Mouse (Mus musculus) splenic B cell, adult 2 months (primary cell): ENCODE data around the gene Flna.
"Not testable (repeated sequence)": the region's sequence is repeated elsewhere in the genome, so short reads cannot be mapped to it uniquely, and the experiment has no call there.

Experiments
- DNase-seq: peaks from one replicate; pipeline ENCODE4 v3.0.0-alpha.2; 2011; ENCODE audit warnings: low read depth, low spot score
- H3K27me3 ChIP-seq: 2 replicates; pipeline ENCODE4 v1.6.1; 2012; ENCODE audit warnings: mild to moderate bottlenecking, low read length, moderate library complexity, mixed read lengths; ENCODE audit not compliant: control insufficient read depth, poor library complexity, insufficient read depth, severe bottlenecking
- H3K36me3 ChIP-seq: 2 replicates; pipeline ENCODE4 v1.6.1; 2012; ENCODE audit warnings: mild to moderate bottlenecking, low read length, moderate library complexity, mixed read lengths; ENCODE audit not compliant: control insufficient read depth, poor library complexity, insufficient read depth, severe bottlenecking

Gene Flna

GRCm38 (mm10) chrX:74220099-74220498 lies 29.5 kb downstream of the Flna start:
- not testable (repeated sequence) for DNase-seq, H3K36me3 ChIP-seq

GRCm38 (mm10) chrX:74219449-74219848 lies 30.2 kb downstream of the Flna start:
- DNase-seq, result no peak
- Histone ChIP-seq H3K36me3 (no peaks in the 10 kb centered on the region), H3K27me3 (no peaks in the 10 kb centered on the region)

More at GRCm38 (mm10) chrX:74220099-74220498, 29.5 kb downstream of the Flna start:
- not testable (repeated sequence) for H3K27me3 ChIP-seq

- H3K36me3 ChIP-seq, result no peaks in the 10 kb centered on the region
- no peaks in the 10 kb centered on the region for H3K27me3 ChIP-seq
- DNase-seq, result no peak
These were observed 31.1 kb downstream of the Flna start for GRCm38 (mm10) chrX:74218496-74218895.

GRCm38 (mm10) chrX:74203556-74203955 lies 46.1 kb downstream of the Flna start:
- Histone ChIP-seq H3K36me3 (no peaks in the 10 kb centered on the region), H3K27me3 (no peaks in the 10 kb centered on the region)
- DNase-seq, result no peak

- Histone ChIP-seq H3K36me3 (no peaks in the 10 kb centered on the region), H3K27me3 (no peaks in the 10 kb centered on the region)
These were observed 72.7 kb downstream of the Flna start, which contains the start of gene Tktl1 for GRCm38 (mm10) chrX:74176959-74177358. Gene Tktl1, plus strand, starts transcription at chrX:74177259.

More at GRCm38 (mm10) chrX:74176959-74177358, 72.7 kb downstream of the Flna start, which contains the start of gene Tktl1:
- no peak for DNase-seq
